Mouse (Mus musculus): ENCODE data around the gene Sdhaf2. TPM values are rescaled to one million over a fixed set of nuclear protein-coding genes. Genes with fewer than 3 reads are reported as not detected.
A peak's percentile ranks its signal among the peaks of the same experiment; 100 is the strongest.

Sdhaf2 gene
- total and polyA plus RNA-seq, 2 experiments from 2014 or later = 51.5 to 56.1 TPM

GRCm38 (mm10) chr19:10486264-10486738 is 39.6 kb downstream of the Sdhaf2 start:
- TF ChIP-seq CTCF (IDR thresholded peaks at IDR 0.05) = peak; percentile 97
- no peaks in the 10 kb centered on the region for H3K27me3 ChIP-seq (ENCODE audit: insufficient read depth, low read length)
- peak; percentile 77 for ATAC-seq (ENCODE audit: low FRiP score)
- H3K4me3 ChIP-seq (ENCODE audit: low read depth, low read length) = no peak overlapping the region
- no peaks in the 10 kb centered on the region for H3K9me3 ChIP-seq (ENCODE audit: low read length)
- H3K9ac ChIP-seq (replicated peaks; ENCODE audit: low read length, poor library complexity, severe bottlenecking) = no peak overlapping the region
- WGBS = 24% methylated on average over 9 of the region's 9 CpGs
- H3K4me2 ChIP-seq (ENCODE audit: low read depth, low read length, poor library complexity, severe bottlenecking) = no peak overlapping the region
- DNase-seq (ENCODE audit: low spot score) = peak; percentile 83
- H3K4me1 ChIP-seq (ENCODE audit: insufficient read depth, low read length) = peaks cover 11% of the 10 kb centered on the region; the same call in 1 of the 2 replicates
- no peaks in the 10 kb centered on the region for H3K36me3 ChIP-seq (ENCODE audit: insufficient read depth, low read length)
- H3K27ac ChIP-seq (ENCODE audit: low read depth, low read length) = no peak overlapping the region

DNA sequence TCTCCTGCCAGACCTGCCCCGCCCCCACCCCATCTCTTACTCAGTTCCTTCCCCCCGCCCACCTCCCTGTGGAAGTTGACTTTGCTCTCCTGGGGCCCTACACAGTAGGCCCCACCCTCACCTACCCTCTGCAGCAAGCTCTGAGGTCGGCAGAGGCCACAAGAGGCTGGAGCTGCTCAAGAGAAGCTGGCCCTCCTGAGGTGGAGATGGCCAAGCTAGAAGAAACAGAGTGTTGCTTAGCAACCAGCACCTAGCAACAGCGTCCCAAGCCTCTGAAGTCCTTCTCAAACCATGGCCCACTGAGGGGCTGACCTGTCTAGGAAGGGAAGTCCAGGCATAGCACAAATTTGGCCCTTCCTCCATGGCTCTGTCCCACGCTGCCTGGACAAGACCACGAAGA is 43.2 kb downstream of the Sdhaf2 start, which contains the start of gene Ppp1r32:
TSS of gene Ppp1r32 (minus strand) at position 226 of the 400 bp plus-strand sequence.
- no peak within 1 kb of the TSS for H3K27ac ChIP-seq (ENCODE audit: low read depth, low read length)
- H3K9ac ChIP-seq (replicated peaks; ENCODE audit: low read length, poor library complexity, severe bottlenecking) = no peak within 1 kb of the TSS
- H3K4me1 ChIP-seq (ENCODE audit: insufficient read depth, low read length) = peaks cover 11% of the 10 kb centered on the region; the same call in 1 of the 2 replicates
- DNase-seq (ENCODE audit: low spot score) (peak; percentile 81), ATAC-seq (ENCODE audit: low FRiP score) (peak; percentile 73)
- no peaks in the 10 kb centered on the region for H3K27me3 ChIP-seq (ENCODE audit: insufficient read depth, low read length)
- H3K9me3 ChIP-seq (ENCODE audit: low read length) = no peaks in the 10 kb centered on the region
- no peaks in the 10 kb centered on the region for H3K36me3 ChIP-seq (ENCODE audit: insufficient read depth, low read length)
- no peak within 1 kb of the TSS for H3K4me2 ChIP-seq (ENCODE audit: low read depth, low read length, poor library complexity, severe bottlenecking)
- WGBS = 21% methylated on average over 6 of the region's 6 CpGs
- H3K4me3 ChIP-seq (ENCODE audit: low read depth, low read length) = no peak within 1 kb of the TSS
- no peak for TF ChIP-seq CTCF (IDR thresholded peaks at IDR 0.05)

DNA sequence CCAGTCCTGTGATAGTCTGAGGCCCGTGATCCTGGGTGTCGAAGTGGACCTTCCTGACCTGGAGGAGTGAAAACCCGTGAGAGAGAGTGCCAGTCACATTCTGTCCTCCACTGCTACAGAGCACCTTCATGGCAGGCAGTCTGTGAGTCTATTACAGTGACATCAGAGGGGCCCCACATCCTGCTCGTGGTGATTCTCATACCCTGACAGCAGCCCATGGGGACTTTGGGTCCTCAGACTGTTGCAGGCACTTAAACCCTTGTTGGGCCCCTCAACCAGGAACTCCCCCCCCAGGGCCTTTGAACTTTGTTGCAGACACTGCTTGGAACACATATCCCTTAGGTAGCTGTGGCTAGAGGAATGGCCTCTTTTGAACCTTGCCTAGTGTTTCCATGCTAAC is 46.4 kb downstream of the Sdhaf2 start:
- Histone ChIP-seq H3K4me3 (ENCODE audit: low read depth, low read length) (no peak overlapping the region), H3K27me3 (ENCODE audit: insufficient read depth, low read length) (no peaks in the 10 kb centered on the region), H3K27ac (ENCODE audit: low read depth, low read length) (no peak overlapping the region), H3K36me3 (ENCODE audit: insufficient read depth, low read length) (no peaks in the 10 kb centered on the region), H3K4me1 (ENCODE audit: insufficient read depth, low read length) (peaks cover 11% of the 10 kb centered on the region; the same call in 1 of the 2 replicates), H3K9ac (replicated peaks; ENCODE audit: low read length, poor library complexity, severe bottlenecking) (no peak overlapping the region), H3K4me2 (ENCODE audit: low read depth, low read length, poor library complexity, severe bottlenecking) (no peak overlapping the region), H3K9me3 (ENCODE audit: low read length) (no peaks in the 10 kb centered on the region)
- WGBS = 72% methylated on average over 4 of the region's 4 CpGs
- ATAC-seq (ENCODE audit: low FRiP score) = no peak
- TF ChIP-seq CTCF (IDR thresholded peaks at IDR 0.05) = no peak
- DNase-seq (ENCODE audit: low spot score) = no peak

GRCm38 (mm10) chr19:10473779-10474178 is 52.2 kb downstream of the Sdhaf2 start:
- DNase-seq (ENCODE audit: low spot score) = no peak
- peak; percentile 7; the same call in 1 of the 2 replicates for TF ChIP-seq CTCF (IDR thresholded peaks at IDR 0.05)
- Histone ChIP-seq H3K4me1 (ENCODE audit: insufficient read depth, low read length) (no peaks in the 10 kb centered on the region), H3K9ac (replicated peaks; ENCODE audit: low read length, poor library complexity, severe bottlenecking) (no peak overlapping the region), H3K27ac (ENCODE audit: low read depth, low read length) (no peak overlapping the region), H3K36me3 (ENCODE audit: insufficient read depth, low read length) (no peaks in the 10 kb centered on the region), H3K27me3 (ENCODE audit: insufficient read depth, low read length) (no peaks in the 10 kb centered on the region), H3K4me3 (ENCODE audit: low read depth, low read length) (no peak overlapping the region), H3K4me2 (ENCODE audit: low read depth, low read length, poor library complexity, severe bottlenecking) (no peak overlapping the region), H3K9me3 (ENCODE audit: low read length) (no peaks in the 10 kb centered on the region)
- 0 out of 2 replicates have a peak, but pooled peaks have one; percentile 14 for ATAC-seq (ENCODE audit: low FRiP score)
- 19% methylated on average over 6 of the region's 6 CpGs for WGBS

GRCm38 (mm10) chr19:10472958-10473357 is 53.0 kb downstream of the Sdhaf2 start:
- WGBS = 79% methylated on average over 3 of the region's 3 CpGs
- Histone ChIP-seq H3K27ac (ENCODE audit: low read depth, low read length) (no peak overlapping the region), H3K4me1 (ENCODE audit: insufficient read depth, low read length) (no peaks in the 10 kb centered on the region), H3K4me3 (ENCODE audit: low read depth, low read length) (no peak overlapping the region), H3K36me3 (ENCODE audit: insufficient read depth, low read length) (no peaks in the 10 kb centered on the region), H3K9ac (replicated peaks; ENCODE audit: low read length, poor library complexity, severe bottlenecking) (no peak overlapping the region), H3K4me2 (ENCODE audit: low read depth, low read length, poor library complexity, severe bottlenecking) (no peak overlapping the region), H3K27me3 (ENCODE audit: insufficient read depth, low read length) (no peaks in the 10 kb centered on the region), H3K9me3 (ENCODE audit: low read length) (no peaks in the 10 kb centered on the region)
- no peak for TF ChIP-seq CTCF (IDR thresholded peaks at IDR 0.05)
- DNase-seq (ENCODE audit: low spot score) (no peak), ATAC-seq (ENCODE audit: low FRiP score) (no peak)

- no peaks in the 10 kb centered on the region; the same call in 1 of the 2 replicates for H3K27me3 ChIP-seq (ENCODE audit: insufficient read depth, low read length)
- no peak overlapping the region for H3K4me2 ChIP-seq (ENCODE audit: low read depth, low read length, poor library complexity, severe bottlenecking)
- H3K36me3 ChIP-seq (ENCODE audit: insufficient read depth, low read length) = no peaks in the 10 kb centered on the region
- H3K9ac ChIP-seq (replicated peaks; ENCODE audit: low read length, poor library complexity, severe bottlenecking) = no peak overlapping the region
- DNase-seq (ENCODE audit: low spot score) (no peak), ATAC-seq (ENCODE audit: low FRiP score) (0 out of 2 replicates have a peak, but pooled peaks have one; percentile 34)
- no peak overlapping the region for H3K27ac ChIP-seq (ENCODE audit: low read depth, low read length)
- no peak overlapping the region for H3K4me3 ChIP-seq (ENCODE audit: low read depth, low read length)
- no peak for TF ChIP-seq CTCF (IDR thresholded peaks at IDR 0.05)
- no peaks in the 10 kb centered on the region for H3K9me3 ChIP-seq (ENCODE audit: low read length)
- no peaks in the 10 kb centered on the region for H3K4me1 ChIP-seq (ENCODE audit: insufficient read depth, low read length)
- WGBS = 69% methylated on average over 8 of the region's 8 CpGs
Measured at GRCm38 (mm10) chr19:10469171-10469658, 56.7 kb downstream of the Sdhaf2 start.

Measured in midbrain, postnatal 0 days (tissue).